Mouse (Mus musculus): ENCODE measurements around the gene Filip1l. TPM values are rescaled to one million over a fixed set of nuclear protein-coding genes. Genes with fewer than 3 reads are reported as not detected.

Gene Filip1l
- total and polyA plus RNA-seq, 2 experiments from 2014 or later = 1.3 to 1.7 TPM

DNA sequence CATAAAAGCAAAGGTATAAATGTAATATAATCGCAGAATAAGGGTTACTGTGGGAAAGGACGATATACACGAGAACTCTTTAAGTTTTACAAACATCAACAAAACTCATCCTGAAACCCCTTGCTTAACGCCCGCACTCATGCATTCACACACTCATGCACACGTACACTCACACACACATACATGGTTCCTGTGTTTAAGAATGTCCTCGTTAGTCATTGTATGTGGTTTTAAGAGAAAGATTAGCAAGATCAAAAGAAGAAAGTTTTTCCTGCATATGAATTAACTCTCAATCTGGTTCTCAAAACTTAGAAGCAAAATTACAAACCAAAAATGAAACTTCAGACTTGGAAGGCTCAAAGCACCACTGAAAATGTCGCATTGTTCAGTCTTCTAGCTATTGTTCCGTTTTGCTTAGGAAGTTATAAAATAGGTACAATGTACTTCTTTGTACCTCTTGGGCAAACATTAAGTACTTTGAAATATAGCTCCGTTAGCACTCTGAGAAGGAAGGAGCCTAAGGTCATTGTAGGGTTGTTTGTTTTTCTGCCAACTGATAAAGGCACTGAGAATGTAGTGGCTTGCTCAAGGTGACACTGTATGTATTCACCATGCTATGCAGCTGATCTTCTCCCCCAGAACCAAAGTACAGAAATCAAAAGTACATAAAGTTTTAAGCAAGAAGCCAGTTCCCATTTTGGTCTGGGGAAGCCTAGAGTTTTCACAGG is 142.7 kb downstream of the Filip1l start:
- WGBS = 75% methylated on average over 10 of the region's 10 CpGs
- DNase-seq = no peak
- no peak for TF ChIP-seq CTCF (IDR thresholded peaks at IDR 0.05; ENCODE audit: low read depth)
- ATAC-seq = no peak
- no peak overlapping the region for H3K4me3 ChIP-seq (ENCODE audit: low read depth, low read length)
- no peak overlapping the region for H3K27ac ChIP-seq (ENCODE audit: low read depth, low read length)
- H3K27me3 ChIP-seq (ENCODE audit: insufficient read depth, low read length) = no peaks in the 10 kb centered on the region
- no peaks in the 10 kb centered on the region for H3K9me3 ChIP-seq (ENCODE audit: low read length)
- H3K4me2 ChIP-seq (ENCODE audit: low read depth) = no peak overlapping the region
- no peaks in the 10 kb centered on the region for H3K36me3 ChIP-seq (ENCODE audit: insufficient read depth)
- no peak overlapping the region for H3K9ac ChIP-seq
- 0 out of 2 replicates have a peak, but pooled peaks cover 3% of the 10 kb centered on the region for H3K4me1 ChIP-seq (ENCODE audit: insufficient read depth)

DNA sequence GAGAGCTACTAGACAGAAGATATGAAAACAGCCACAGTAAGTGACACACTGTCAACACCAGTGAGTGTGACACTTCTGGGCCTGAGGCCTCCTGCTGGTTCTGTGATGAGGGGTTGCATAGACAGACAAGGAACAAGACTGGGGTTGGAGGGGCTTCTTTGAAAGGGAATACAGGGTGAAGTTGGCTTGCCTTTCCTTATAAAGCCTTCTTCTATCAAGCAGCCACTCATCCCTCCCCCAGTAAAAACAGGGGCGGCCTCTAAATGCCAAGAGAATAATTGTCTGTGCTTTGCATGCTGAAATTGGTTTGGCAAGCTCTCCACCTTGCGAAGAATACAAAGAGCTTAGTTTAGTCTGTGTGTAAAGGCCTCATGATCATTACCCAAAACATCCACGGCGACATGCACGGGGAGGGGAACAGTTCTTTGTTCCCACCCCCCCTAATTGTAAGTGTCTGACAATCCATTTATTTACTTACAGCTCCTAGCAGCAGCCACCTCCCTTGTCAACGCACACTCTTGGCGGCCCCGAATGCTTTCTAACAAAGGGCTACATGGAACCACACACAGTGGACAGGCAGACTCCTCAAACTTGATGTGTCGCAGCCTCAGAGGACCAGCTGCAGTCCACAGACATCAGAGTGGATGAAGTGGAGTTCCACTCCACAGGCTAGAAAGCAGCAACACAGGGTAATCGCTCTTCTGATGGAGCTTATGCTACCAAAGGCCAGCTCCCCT is 143.7 kb downstream of the Filip1l start:
- DNase-seq = peak; percentile 72
- H3K4me2 ChIP-seq (ENCODE audit: low read depth) = no peak overlapping the region
- no peak overlapping the region for H3K9ac ChIP-seq
- peak; percentile 93 for ATAC-seq
- H3K36me3 ChIP-seq (ENCODE audit: insufficient read depth) = no peaks in the 10 kb centered on the region
- H3K27me3 ChIP-seq (ENCODE audit: insufficient read depth, low read length) = no peaks in the 10 kb centered on the region
- H3K4me1 ChIP-seq (ENCODE audit: insufficient read depth) = 0 out of 2 replicates have a peak, but pooled peaks cover 3% of the 10 kb centered on the region
- H3K27ac ChIP-seq (ENCODE audit: low read depth, low read length) = 0 out of 2 replicates have a peak overlapping the region, but pooled peaks have one; percentile 15
- WGBS = 16% methylated on average over 10 of the region's 10 CpGs
- no peaks in the 10 kb centered on the region for H3K9me3 ChIP-seq (ENCODE audit: low read length)
- H3K4me3 ChIP-seq (ENCODE audit: low read depth, low read length) = no peak overlapping the region
- peak; percentile 10; the same call in 1 of the 2 replicates for TF ChIP-seq CTCF (IDR thresholded peaks at IDR 0.05; ENCODE audit: low read depth)

DNA sequence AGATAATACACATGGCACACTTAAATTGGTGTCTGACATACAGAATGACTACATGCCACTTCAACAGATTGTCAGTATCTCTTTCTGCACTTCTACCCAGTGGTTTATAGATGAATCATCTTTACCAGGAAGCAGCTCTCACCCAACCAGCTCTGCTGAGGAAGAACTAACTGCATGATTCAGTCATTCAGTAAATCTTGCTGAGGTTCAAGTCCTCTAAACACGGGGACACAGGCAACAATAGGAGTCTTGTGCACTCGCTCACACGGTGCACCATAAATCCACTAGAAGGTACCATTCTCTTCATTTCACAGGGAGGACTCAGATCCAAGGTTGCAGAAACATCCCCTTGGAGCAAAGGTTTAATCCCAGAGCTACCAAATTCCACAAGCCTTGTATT is 148.0 kb downstream of the Filip1l start:
- Histone ChIP-seq H3K27ac (ENCODE audit: low read depth, low read length) (no peak overlapping the region), H3K4me2 (ENCODE audit: low read depth) (no peak overlapping the region), H3K36me3 (ENCODE audit: insufficient read depth) (no peaks in the 10 kb centered on the region), H3K4me1 (ENCODE audit: insufficient read depth) (0 out of 2 replicates have a peak, but pooled peaks cover 3% of the 10 kb centered on the region), H3K4me3 (ENCODE audit: low read depth, low read length) (no peak overlapping the region), H3K9me3 (ENCODE audit: low read length) (no peaks in the 10 kb centered on the region), H3K27me3 (ENCODE audit: insufficient read depth, low read length) (no peaks in the 10 kb centered on the region), H3K9ac (no peak overlapping the region)
- no peak for DNase-seq
- no peak for TF ChIP-seq CTCF (IDR thresholded peaks at IDR 0.05; ENCODE audit: low read depth)
- ATAC-seq = no peak
- 71% methylated on average over 3 of the region's 3 CpGs for WGBS

DNA sequence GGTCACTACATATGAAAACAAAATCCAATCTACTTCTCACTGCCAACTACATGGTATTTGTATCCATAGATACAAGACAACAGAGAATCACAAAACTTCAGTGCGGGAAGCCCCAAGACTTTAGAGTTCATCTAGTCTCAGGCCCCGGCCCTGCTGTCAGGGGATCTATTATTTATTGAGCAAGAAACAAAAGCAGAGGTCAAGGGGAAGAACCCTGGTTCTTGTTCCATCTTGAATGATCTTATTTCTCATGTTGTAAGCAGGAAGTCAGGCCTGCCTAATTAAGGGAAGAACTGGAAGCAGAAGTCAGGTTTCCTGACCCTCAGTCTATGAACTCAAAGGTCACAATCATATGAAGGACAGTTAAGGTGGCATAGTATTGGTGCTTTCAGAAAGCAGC is 149.3 kb downstream of the Filip1l start:
- H3K27me3 ChIP-seq (ENCODE audit: insufficient read depth, low read length) = no peaks in the 10 kb centered on the region
- no peak overlapping the region for H3K4me3 ChIP-seq (ENCODE audit: low read depth, low read length)
- H3K27ac ChIP-seq (ENCODE audit: low read depth, low read length) = no peak overlapping the region
- ATAC-seq (no peak), DNase-seq (no peak)
- H3K4me2 ChIP-seq (ENCODE audit: low read depth) = no peak overlapping the region
- no peaks in the 10 kb centered on the region for H3K9me3 ChIP-seq (ENCODE audit: low read length)
- H3K4me1 ChIP-seq (ENCODE audit: insufficient read depth) = no peaks in the 10 kb centered on the region
- H3K9ac ChIP-seq = no peak overlapping the region
- no peaks in the 10 kb centered on the region for H3K36me3 ChIP-seq (ENCODE audit: insufficient read depth)
- 45% methylated on average over 2 of the region's 2 CpGs for WGBS
- TF ChIP-seq CTCF (IDR thresholded peaks at IDR 0.05; ENCODE audit: low read depth) = no peak

DNA sequence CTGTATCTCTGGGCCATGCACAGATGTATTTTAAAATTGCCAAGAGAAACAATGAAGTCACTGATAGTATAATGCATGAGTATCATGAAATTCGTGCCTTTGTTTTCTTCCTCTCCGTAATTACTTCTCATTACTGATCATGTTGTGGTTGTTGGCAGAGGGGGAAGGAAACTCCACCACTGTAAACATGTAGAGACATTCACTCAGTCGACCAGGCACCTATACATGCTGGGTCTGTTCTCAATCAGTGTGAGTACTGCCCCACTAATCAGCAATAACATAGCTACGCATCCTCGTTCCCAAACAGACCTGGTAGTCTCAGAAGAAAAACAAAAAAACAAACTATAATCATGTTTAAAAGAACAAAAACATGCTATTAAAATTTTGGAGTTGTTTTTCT is 149.9 kb downstream of the Filip1l start:
- H3K36me3 ChIP-seq (ENCODE audit: insufficient read depth) = no peaks in the 10 kb centered on the region
- no peaks in the 10 kb centered on the region for H3K27me3 ChIP-seq (ENCODE audit: insufficient read depth, low read length)
- 55% methylated on average over 5 of the region's 5 CpGs for whole genome bisulfite sequencing
- H3K4me1 ChIP-seq (ENCODE audit: insufficient read depth) = no peaks in the 10 kb centered on the region
- ATAC-seq (no peak), DNase-seq (no peak)
- H3K4me3 ChIP-seq (ENCODE audit: low read depth, low read length) = no peak overlapping the region
- H3K9me3 ChIP-seq (ENCODE audit: low read length) = no peaks in the 10 kb centered on the region
- H3K27ac ChIP-seq (ENCODE audit: low read depth, low read length) = no peak overlapping the region
- TF ChIP-seq CTCF (IDR thresholded peaks at IDR 0.05; ENCODE audit: low read depth) = no peak
- no peak overlapping the region for H3K4me2 ChIP-seq (ENCODE audit: low read depth)
- H3K9ac ChIP-seq = no peak overlapping the region

DNA sequence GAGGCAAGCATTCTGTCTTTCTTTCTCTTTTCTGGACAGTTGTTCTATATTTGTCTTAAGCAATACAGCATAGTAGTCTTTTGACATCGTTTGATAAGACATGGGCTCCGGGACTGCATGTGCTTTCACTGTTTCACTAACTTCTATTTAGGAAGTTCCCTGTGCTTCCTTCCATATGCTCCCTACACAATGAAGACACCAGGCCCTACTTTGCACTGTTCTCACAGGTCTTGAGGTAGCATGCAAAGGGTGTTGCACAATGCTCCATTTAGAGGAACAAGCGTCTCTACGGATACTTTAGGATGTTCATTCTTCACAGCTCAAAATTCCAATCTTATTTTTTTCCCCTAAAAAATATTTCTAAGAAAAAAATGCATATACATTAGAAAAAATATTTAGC is 151.8 kb downstream of the Filip1l start:
- Histone ChIP-seq H3K36me3 (ENCODE audit: insufficient read depth) (no peaks in the 10 kb centered on the region), H3K27me3 (ENCODE audit: insufficient read depth, low read length) (no peaks in the 10 kb centered on the region), H3K4me1 (ENCODE audit: insufficient read depth) (no peaks in the 10 kb centered on the region), H3K9me3 (ENCODE audit: low read length) (no peaks in the 10 kb centered on the region), H3K4me2 (ENCODE audit: low read depth) (no peak overlapping the region), H3K9ac (no peak overlapping the region), H3K27ac (ENCODE audit: low read depth, low read length) (no peak overlapping the region), H3K4me3 (ENCODE audit: low read depth, low read length) (no peak overlapping the region)
- no peak for DNase-seq
- no peak for ATAC-seq
- no peak for TF ChIP-seq CTCF (IDR thresholded peaks at IDR 0.05; ENCODE audit: low read depth)
- 92% methylated on average over 4 of the region's 4 CpGs for WGBS

DNA sequence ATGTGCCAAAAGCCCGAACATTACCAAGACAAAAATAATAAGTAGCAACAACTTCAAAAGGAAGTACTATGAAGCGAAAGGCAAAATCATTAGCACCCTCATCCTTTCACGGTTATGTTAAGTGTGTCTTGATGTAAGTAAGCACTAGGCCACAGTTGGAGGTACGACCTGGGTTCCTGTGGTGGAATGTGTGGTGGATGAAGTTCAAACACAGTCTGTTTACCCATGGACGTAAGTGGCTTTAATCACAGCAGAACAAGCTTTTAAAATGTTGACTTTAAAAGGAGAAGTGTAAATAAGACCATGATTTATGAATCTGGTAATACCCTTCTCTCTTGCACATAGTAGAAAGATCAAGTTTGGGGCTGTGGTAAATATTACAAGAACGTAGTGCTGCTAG is 153.2 kb downstream of the Filip1l start:
- Histone ChIP-seq H3K4me2 (ENCODE audit: low read depth) (no peak overlapping the region), H3K36me3 (ENCODE audit: insufficient read depth) (no peaks in the 10 kb centered on the region), H3K9me3 (ENCODE audit: low read length) (no peaks in the 10 kb centered on the region), H3K9ac (no peak overlapping the region), H3K4me1 (ENCODE audit: insufficient read depth) (no peaks in the 10 kb centered on the region), H3K27ac (ENCODE audit: low read depth, low read length) (no peak overlapping the region), H3K27me3 (ENCODE audit: insufficient read depth, low read length) (no peaks in the 10 kb centered on the region), H3K4me3 (ENCODE audit: low read depth, low read length) (no peak overlapping the region)
- no peak for TF ChIP-seq CTCF (IDR thresholded peaks at IDR 0.05; ENCODE audit: low read depth)
- DNase-seq = no peak
- 90% methylated on average over 6 of the region's 6 CpGs for WGBS
- ATAC-seq = no peak
